Mouse (Mus musculus) kidney, embryonic 14.5 days (tissue): ENCODE measurements around the gene Cpne5. TPM values are rescaled to one million over a fixed set of nuclear protein-coding genes. Genes with fewer than 3 reads are reported as not detected.

ENCODE experiments used
- ATAC-seq: fragments of 200-750 bp; cut with Nextera tagmentation; 2 replicates; pipeline ENCODE4 v1.8.0; 2017; ENCODE audit warnings: moderate number of reproducible peaks, mild to moderate bottlenecking, moderate TSS enrichment, moderate library complexity; ENCODE audit not compliant: low FRiP score, low TSS enrichment
- H3K27ac ChIP-seq: fragments of 300-500 bp; sonication (generic); 2 replicates; pipeline ENCODE4 v1.5.1; 2014; ENCODE audit warnings: low read depth, mild to moderate bottlenecking, low read length, moderate library complexity, mixed read lengths
- H3K27me3 ChIP-seq: fragments of 300-500 bp; sonication (generic); 2 replicates; pipeline ENCODE4 v1.6.1; 2014; ENCODE audit warnings: mild to moderate bottlenecking, low read length; ENCODE audit not compliant: control insufficient read depth, insufficient read depth
- H3K36me3 ChIP-seq: fragments of 300-500 bp; sonication (generic); 2 replicates; pipeline ENCODE4 v1.6.1; 2014; ENCODE audit warnings: low read length, mixed read lengths; ENCODE audit not compliant: control insufficient read depth, insufficient read depth
- H3K4me1 ChIP-seq: fragments of 300-500 bp; sonication (generic); 2 replicates; pipeline ENCODE4 v1.6.1; 2014; ENCODE audit warnings: low read length, mixed read lengths; ENCODE audit not compliant: control insufficient read depth, insufficient read depth
- H3K4me2 ChIP-seq: fragments of 300-500 bp; sonication (generic); replicated peaks from 2 replicates; pipeline ENCODE4 v1.6.1; 2014; ENCODE audit warnings: low read depth, mild to moderate bottlenecking, low read length
- H3K4me3 ChIP-seq: fragments of 300-500 bp; sonication (generic); 2 replicates; pipeline ENCODE4 v1.5.1; 2014; ENCODE audit warnings: mild to moderate bottlenecking, low read length
- H3K9ac ChIP-seq: fragments of 300-500 bp; sonication (generic); 2 replicates; pipeline ENCODE4 v1.6.1; 2014; ENCODE audit warnings: low read depth, mild to moderate bottlenecking, low read length, moderate library complexity
- H3K9me3 ChIP-seq: fragments of 300-500 bp; sonication (generic); 2 replicates; pipeline ENCODE4 v1.6.1; 2016; ENCODE audit warnings: low read length; ENCODE audit not compliant: control insufficient read depth
- WGBS: fragments of 180-500 bp; shearing (Covaris S2); extraction: QIAGEN DNeasy Blood & Tissue Kit; methylation state at CpG from one replicate; pipeline ENCODE4 v1.1.7; 2014; 5-methylcytosine and 5-hydroxymethylcytosine counted together
- polyA plus RNA-seq: library from polyadenylated mRNA; unstranded; fragments of >200 nt; fragmentation: Nextera tagmentation; extraction: Ambion mirVana; gene quantifications from 2 replicates; pipeline ENCODE4 v1.2.1, GENCODE M21; 2014

The Cpne5 gene
- polyA plus RNA-seq, 1 experiment from 2014 or later = 12.3 TPM

DNA sequence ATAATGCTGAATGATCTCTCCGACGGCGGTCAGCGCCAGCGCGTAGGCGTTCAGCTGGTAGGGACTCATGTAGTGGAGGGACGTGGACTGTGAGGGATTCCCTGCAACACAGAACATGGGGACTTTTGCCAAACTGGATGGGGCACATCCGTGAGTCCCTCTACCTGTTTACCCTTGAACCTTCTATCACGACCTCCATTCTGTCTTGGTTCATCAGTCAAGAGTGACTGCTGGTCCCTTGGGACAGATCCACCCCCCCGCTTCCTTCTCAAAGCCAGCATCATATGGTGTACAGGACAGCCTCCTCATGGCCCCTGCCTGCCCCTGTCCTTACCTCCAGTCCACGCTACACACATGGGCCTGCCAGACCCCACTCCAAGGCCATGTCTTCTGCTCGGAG is 75.6 kb downstream of the Cpne5 start:
- no peak overlapping the region for H3K4me3 ChIP-seq
- ATAC-seq = no peak
- no peak overlapping the region for H3K9ac ChIP-seq
- H3K27me3 ChIP-seq = no peaks in the 10 kb centered on the region
- no peaks in the 10 kb centered on the region for H3K36me3 ChIP-seq
- peaks cover 16% of the 10 kb centered on the region for H3K4me1 ChIP-seq
- H3K27ac ChIP-seq = no peak overlapping the region
- H3K9me3 ChIP-seq = peaks cover 7% of the 10 kb centered on the region; the same call in 1 of the 2 replicates
- WGBS = 93% methylated on average over 13 of the region's 13 CpGs
- no peak overlapping the region for H3K4me2 ChIP-seq

DNA sequence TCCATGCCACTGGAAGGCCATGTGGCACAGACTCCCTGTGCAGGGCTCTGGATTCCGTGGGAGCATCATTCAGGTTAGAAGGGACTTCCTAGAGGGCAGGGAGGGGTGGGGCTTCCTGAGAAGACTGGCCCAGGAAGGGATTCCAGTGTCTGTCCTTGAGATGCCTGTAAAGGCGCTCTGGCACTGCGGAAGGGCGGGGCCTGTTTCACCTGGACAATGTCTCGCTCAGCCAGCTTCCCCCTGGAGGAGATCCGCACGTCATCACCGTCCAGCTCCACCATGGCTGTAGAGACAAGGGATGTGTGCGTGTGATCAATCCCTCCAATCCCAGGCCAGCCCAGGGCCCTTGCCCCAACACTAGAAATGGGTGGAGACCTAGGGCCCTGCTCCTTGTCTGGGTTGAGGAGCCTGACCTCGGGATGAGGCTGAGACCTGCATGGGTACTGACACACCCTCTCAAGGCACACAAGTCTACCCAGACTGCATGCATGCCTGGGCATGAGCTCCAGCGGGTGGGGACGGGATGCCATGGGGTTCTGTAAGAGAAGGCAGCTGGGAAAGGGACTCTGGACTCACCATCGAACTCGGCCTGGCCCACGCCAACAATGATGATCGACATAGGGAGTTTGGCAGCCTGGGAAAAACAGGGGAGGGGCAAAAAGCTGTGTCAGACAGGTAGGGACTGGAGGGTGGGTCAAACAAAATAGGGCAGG is 78.1 kb downstream of the Cpne5 start:
- Histone ChIP-seq H3K4me1 (peaks cover 4% of the 10 kb centered on the region; the same call in 1 of the 2 replicates), H3K4me2 (no peak overlapping the region), H3K9me3 (peaks cover 7% of the 10 kb centered on the region; the same call in 1 of the 2 replicates), H3K9ac (no peak overlapping the region), H3K36me3 (no peaks in the 10 kb centered on the region), H3K4me3 (no peak overlapping the region), H3K27ac (no peak overlapping the region), H3K27me3 (no peaks in the 10 kb centered on the region)
- ATAC-seq = no peak; the same call in 1 of the 2 replicates
- WGBS = 89% methylated on average over 16 of the region's 16 CpGs

- Histone ChIP-seq H3K4me2 (no peak overlapping the region), H3K27me3 (no peaks in the 10 kb centered on the region), H3K4me1 (peaks cover 3% of the 10 kb centered on the region; the same call in 1 of the 2 replicates), H3K9ac (no peak overlapping the region), H3K4me3 (no peak overlapping the region), H3K9me3 (peaks cover 7% of the 10 kb centered on the region; the same call in 1 of the 2 replicates), H3K36me3 (no peaks in the 10 kb centered on the region), H3K27ac (no peak overlapping the region)
- 91% methylated on average over 5 of the region's 5 CpGs for WGBS
- no peak for ATAC-seq
These were observed 78.6 kb downstream of the Cpne5 start for GRCm38 (mm10) chr17:29159320-29159719.

- no peak overlapping the region for H3K4me2 ChIP-seq
- no peaks in the 10 kb centered on the region for H3K36me3 ChIP-seq
- no peaks in the 10 kb centered on the region for H3K27me3 ChIP-seq
- whole genome bisulfite sequencing = 94% methylated on average over 15 of the region's 15 CpGs
- ATAC-seq = no peak
- H3K4me3 ChIP-seq = no peak overlapping the region
- no peak overlapping the region for H3K9ac ChIP-seq
- no peak overlapping the region for H3K27ac ChIP-seq
- H3K4me1 ChIP-seq = no peaks in the 10 kb centered on the region
- H3K9me3 ChIP-seq = peaks cover 7% of the 10 kb centered on the region; the same call in 1 of the 2 replicates
These were observed 79.1 kb downstream of the Cpne5 start for GRCm38 (mm10) chr17:29158899-29159298.

- Histone ChIP-seq H3K4me1 (no peaks in the 10 kb centered on the region), H3K9ac (no peak overlapping the region), H3K27ac (no peak overlapping the region), H3K36me3 (no peaks in the 10 kb centered on the region), H3K9me3 (peaks cover 7% of the 10 kb centered on the region; the same call in 1 of the 2 replicates), H3K27me3 (no peaks in the 10 kb centered on the region), H3K4me3 (no peak overlapping the region), H3K4me2 (no peak overlapping the region)
- ATAC-seq = no peak
- WGBS = 83% methylated on average over 8 of the region's 8 CpGs
These were observed 81.1 kb downstream of the Cpne5 start for GRCm38 (mm10) chr17:29156866-29157265.

- H3K4me1 ChIP-seq = no peaks in the 10 kb centered on the region
- 82% methylated on average over 16 of the region's 16 CpGs for WGBS
- no peak overlapping the region for H3K9ac ChIP-seq
- no peak for ATAC-seq
- no peak overlapping the region for H3K27ac ChIP-seq
- no peak overlapping the region for H3K4me2 ChIP-seq
- H3K9me3 ChIP-seq = peaks cover 4% of the 10 kb centered on the region; the same call in 1 of the 2 replicates
- no peaks in the 10 kb centered on the region for H3K27me3 ChIP-seq
- no peak overlapping the region for H3K4me3 ChIP-seq
- H3K36me3 ChIP-seq = no peaks in the 10 kb centered on the region
These were observed 81.6 kb downstream of the Cpne5 start for GRCm38 (mm10) chr17:29156396-29156795.

GRCm38 (mm10) chr17:29155355-29156135 is 82.4 kb downstream of the Cpne5 start:
- H3K9ac ChIP-seq = no peak overlapping the region
- no peak for ATAC-seq
- no peak overlapping the region for H3K4me2 ChIP-seq
- no peaks in the 10 kb centered on the region for H3K9me3 ChIP-seq
- no peak overlapping the region for H3K27ac ChIP-seq
- H3K36me3 ChIP-seq = no peaks in the 10 kb centered on the region
- H3K4me3 ChIP-seq = no peak overlapping the region
- H3K27me3 ChIP-seq = no peaks in the 10 kb centered on the region
- WGBS = 72% methylated on average over 12 of the region's 12 CpGs
- no peaks in the 10 kb centered on the region for H3K4me1 ChIP-seq

- no peaks in the 10 kb centered on the region for H3K36me3 ChIP-seq
- H3K9me3 ChIP-seq = no peaks in the 10 kb centered on the region
- no peak overlapping the region for H3K4me3 ChIP-seq
- H3K4me2 ChIP-seq = no peak overlapping the region
- no peaks in the 10 kb centered on the region for H3K27me3 ChIP-seq
- no peaks in the 10 kb centered on the region for H3K4me1 ChIP-seq
- no peak for ATAC-seq
- WGBS = 84% methylated on average over 13 of the region's 13 CpGs
- H3K27ac ChIP-seq = no peak overlapping the region
- no peak overlapping the region for H3K9ac ChIP-seq
These were observed 83.7 kb downstream of the Cpne5 start for GRCm38 (mm10) chr17:29154247-29154646.

DNA sequence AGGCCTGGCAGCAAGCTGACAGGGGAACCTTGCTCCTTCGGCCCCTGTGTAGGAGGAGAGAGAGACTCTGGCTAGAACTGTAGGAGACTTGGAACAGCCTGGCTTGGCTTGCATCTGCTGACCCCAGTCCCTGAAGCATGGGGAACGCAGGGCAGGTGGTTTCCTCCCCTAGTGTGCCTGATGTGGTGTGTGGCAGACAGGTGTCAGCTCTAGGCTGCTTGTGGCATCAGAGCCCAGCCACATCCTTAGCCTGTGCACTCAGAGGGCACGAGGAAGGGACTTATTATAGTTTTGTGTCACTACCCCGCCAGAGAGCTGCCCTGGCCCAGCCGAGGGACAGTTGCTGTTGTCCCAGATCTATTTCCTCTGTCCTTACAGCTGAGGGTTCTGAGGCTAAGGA is 85.4 kb downstream of the Cpne5 start:
- no peaks in the 10 kb centered on the region for H3K36me3 ChIP-seq
- H3K9ac ChIP-seq = no peak overlapping the region
- no peaks in the 10 kb centered on the region for H3K27me3 ChIP-seq
- H3K27ac ChIP-seq = no peak overlapping the region
- ATAC-seq = no peak
- 63% methylated on average over 5 of the region's 5 CpGs for WGBS
- H3K4me1 ChIP-seq = no peaks in the 10 kb centered on the region
- no peak overlapping the region for H3K4me2 ChIP-seq
- no peaks in the 10 kb centered on the region for H3K9me3 ChIP-seq
- no peak overlapping the region for H3K4me3 ChIP-seq
